Mouse (Mus musculus) cerebellum, adult 2 months (tissue): ENCODE data around the gene Cbx3. TPM values are rescaled to one million over a fixed set of nuclear protein-coding genes. Genes with fewer than 3 reads are reported as not detected.
"Not testable (repeated sequence)": the region's sequence is repeated elsewhere in the genome, so short reads cannot be mapped to it uniquely, and the experiment has no call there.

Source experiments
- DNase-seq, 2 experiments: peaks; one replicate each; pipeline ENCODE4 v3.0.0; 2021
- H3K27ac ChIP-seq: fragments of 200-500 bp; 2 replicates; pipeline ENCODE4 v1.5.1; 2012; ENCODE audit warnings: low read length, control low read depth, inconsistent platforms; ENCODE audit not compliant: insufficient read depth
- H3K27me3 ChIP-seq: fragments of 200-500 bp; 2 replicates; pipeline ENCODE4 v1.6.1; 2012; ENCODE audit warnings: inconsistent platforms, mild to moderate bottlenecking, low read length, moderate library complexity; ENCODE audit not compliant: control insufficient read depth, insufficient read depth
- H3K4me1 ChIP-seq: fragments of 200-500 bp; 2 replicates; pipeline ENCODE4 v1.6.1; 2011; ENCODE audit warnings: low read length; ENCODE audit not compliant: control insufficient read depth, insufficient read depth
- H3K4me3 ChIP-seq: fragments of 200-500 bp; replicated peaks from 2 replicates; pipeline ENCODE3; 2011; ENCODE audit warnings: mild to moderate bottlenecking, low read depth, low read length, control low read depth; ENCODE audit not compliant: insufficient read depth
- CTCF ChIP-seq: fragments of 200-500 bp; IDR thresholded peaks from 2 replicates; pipeline ENCODE4 v1.5.1; 2011; ENCODE audit warnings: low read depth, mild to moderate bottlenecking, control low read depth, low read length, moderate library complexity, borderline replicate concordance; ENCODE audit not compliant: insufficient read depth
- POLR2A ChIP-seq: fragments of 200-500 bp; IDR thresholded peaks from 2 replicates; pipeline ENCODE4 v1.6.1; 2011; ENCODE audit warnings: low read length, control low read depth, borderline replicate concordance; ENCODE audit not compliant: insufficient read depth
- WGBS: fragments of 180-500 bp; shearing (Covaris S2); methylation state at CpG from one replicate; pipeline ENCODE4 v1.1.7; 2018; 5-methylcytosine and 5-hydroxymethylcytosine counted together
- polyA plus RNA-seq: library from polyadenylated mRNA; depleted of rRNA; stranded (reverse); fragments of >200 nt; gene quantifications from 2 replicates; pipeline ENCODE4 v1.2.3, GENCODE M21; 2012

Gene Cbx3
- polyA plus RNA-seq, 1 experiment = 91.4 TPM

DNA sequence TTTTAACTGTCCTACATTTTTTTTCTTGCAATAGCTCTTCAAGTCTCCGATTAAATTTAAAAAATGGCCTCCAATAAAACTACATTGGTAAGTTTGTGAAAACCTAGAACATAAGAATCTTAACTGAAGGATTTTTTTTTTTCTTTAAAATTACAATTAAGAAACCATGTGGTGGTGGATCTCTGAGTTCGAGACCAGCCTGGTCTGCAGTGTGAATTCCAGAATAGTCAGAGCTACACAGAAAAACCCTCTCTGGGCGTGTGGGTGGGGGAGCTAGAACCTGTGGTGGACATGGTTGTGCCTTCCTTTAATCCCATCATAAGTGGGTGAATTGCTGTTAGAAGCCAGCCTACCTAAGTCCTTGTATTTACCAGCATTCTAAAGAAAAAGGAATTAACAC, 1.6 kb downstream of the Cbx3 start:
- H3K27ac ChIP-seq = no peak overlapping the region
- H3K4me3 ChIP-seq = peak overlapping the region; percentile 22
- H3K27me3 ChIP-seq = no peaks in the 10 kb centered on the region
- no peak for TF ChIP-seq POLR2A
- TF ChIP-seq CTCF = no peak
- WGBS = 14% methylated on average over 3 of the region's 3 CpGs
- no peak for DNase-seq
- H3K4me1 ChIP-seq = peaks cover 1% of the 10 kb centered on the region; the same call in 1 of the 2 replicates

DNA sequence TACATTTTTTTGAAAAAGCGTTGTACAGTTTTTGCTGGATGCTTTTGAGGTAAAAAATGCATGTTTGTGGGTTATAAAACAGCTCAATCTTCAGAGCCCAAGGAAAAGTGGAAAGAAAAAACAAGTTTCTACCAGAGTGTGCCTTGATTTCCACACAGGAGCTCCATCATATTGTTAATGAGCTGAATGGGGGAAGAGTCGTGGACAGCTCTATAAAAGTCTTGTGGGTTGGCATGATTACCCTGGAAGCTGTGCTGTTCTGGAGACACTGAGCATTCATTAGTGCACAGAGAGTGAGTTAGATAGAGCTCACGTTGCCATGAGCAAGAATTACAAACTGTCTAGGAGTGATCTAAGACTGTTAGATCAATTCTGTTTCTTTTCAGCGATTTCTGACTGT, 2.1 kb downstream of the Cbx3 start:
- TF ChIP-seq CTCF (no peak), POLR2A (no peak)
- WGBS = 30% methylated on average over 4 of the region's 4 CpGs
- no peak for DNase-seq
- Histone ChIP-seq H3K27me3 (no peaks in the 10 kb centered on the region), H3K4me3 (no peak overlapping the region), H3K27ac (no peak overlapping the region), H3K4me1 (no peaks in the 10 kb centered on the region)

DNA sequence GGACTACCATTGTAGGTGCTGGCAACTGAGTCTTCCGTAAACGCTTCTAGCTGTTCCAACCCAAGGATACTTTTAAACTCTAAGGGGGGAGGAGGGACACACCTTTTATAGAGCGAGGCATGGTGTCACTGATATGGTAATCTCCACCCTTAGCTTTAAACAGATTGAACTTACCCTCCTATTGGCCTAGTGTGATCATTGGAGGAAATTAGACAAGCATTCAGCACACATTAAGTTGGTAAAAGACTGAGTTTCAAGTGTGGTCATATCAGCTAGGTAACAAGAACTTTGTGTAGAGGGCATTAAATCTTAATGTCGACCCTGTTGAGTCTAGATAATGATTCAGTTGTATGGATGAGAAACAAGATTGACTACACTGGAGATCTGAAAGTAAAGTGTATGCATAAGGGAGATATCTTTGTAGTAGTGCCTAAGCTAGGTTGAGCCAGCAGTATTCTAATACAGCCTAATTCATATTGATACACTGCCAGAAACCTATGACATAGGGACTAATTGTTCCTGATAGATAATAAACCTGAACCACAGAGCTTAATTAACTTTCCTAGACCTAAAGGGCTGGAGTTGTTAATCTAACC, 9.1 kb downstream of the Cbx3 start:
- Histone ChIP-seq H3K4me1 (no peaks in the 10 kb centered on the region), H3K27me3 (no peaks in the 10 kb centered on the region), H3K4me3 (no peak overlapping the region), H3K27ac (no peak overlapping the region)
- 90% methylated on average over 4 of the region's 4 CpGs for WGBS
- DNase-seq = no peak
- TF ChIP-seq CTCF = no peak
- TF ChIP-seq POLR2A = no peak

DNA sequence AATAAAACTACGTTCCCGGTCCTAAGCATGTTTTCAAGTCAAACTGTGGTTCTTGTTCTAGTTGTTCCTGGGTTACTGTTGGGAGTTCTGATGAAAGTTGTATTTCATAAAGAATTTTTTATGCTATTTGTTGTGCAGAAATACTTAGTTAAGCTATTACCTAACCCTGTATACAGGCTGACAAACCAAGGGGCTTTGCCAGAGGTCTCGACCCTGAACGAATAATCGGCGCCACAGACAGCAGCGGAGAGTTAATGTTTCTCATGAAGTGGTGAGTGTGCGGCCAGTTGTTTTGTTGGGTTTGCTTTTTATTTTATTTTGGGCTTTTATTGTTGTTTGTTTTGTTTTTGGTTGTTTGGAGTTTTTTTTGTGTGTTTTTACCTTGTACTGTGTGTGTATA, 11.4 kb downstream of the Cbx3 start:
- Histone ChIP-seq H3K4me1 (no peaks in the 10 kb centered on the region), H3K27ac (no peak overlapping the region), H3K27me3 (no peaks in the 10 kb centered on the region), H3K4me3 (no peak overlapping the region)
- DNase-seq = no peak
- 78% methylated on average over 8 of the region's 8 CpGs for WGBS
- TF ChIP-seq POLR2A (no peak), CTCF (no peak)

DNA sequence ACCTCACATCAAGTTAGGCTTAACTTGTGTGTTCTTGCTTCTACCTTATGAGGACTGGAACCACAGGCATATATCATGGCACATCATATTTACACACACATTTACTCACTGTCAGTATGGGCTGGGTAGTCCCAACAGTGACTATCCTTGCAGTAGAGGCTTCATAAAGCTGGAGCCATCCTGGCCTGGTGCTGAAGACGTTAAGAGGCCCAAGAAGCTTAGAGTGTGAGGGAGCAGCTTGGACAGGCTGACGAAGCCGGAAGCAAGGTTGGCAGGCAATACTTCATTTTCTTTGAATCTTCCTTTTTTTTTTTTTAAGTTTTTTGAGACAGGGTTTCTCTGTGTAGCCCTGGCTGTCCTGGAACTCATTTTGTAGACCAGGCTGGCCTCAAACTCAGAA, 13.7 kb downstream of the Cbx3 start:
- Histone ChIP-seq H3K27me3 (no peaks in the 10 kb centered on the region), H3K4me3 (no peak overlapping the region), H3K27ac (no peak overlapping the region), H3K4me1 (no peaks in the 10 kb centered on the region)
- no peak for DNase-seq
- no peak for TF ChIP-seq CTCF
- no peak for TF ChIP-seq POLR2A
- WGBS = 95% methylated on average over 3 of the region's 3 CpGs

DNA sequence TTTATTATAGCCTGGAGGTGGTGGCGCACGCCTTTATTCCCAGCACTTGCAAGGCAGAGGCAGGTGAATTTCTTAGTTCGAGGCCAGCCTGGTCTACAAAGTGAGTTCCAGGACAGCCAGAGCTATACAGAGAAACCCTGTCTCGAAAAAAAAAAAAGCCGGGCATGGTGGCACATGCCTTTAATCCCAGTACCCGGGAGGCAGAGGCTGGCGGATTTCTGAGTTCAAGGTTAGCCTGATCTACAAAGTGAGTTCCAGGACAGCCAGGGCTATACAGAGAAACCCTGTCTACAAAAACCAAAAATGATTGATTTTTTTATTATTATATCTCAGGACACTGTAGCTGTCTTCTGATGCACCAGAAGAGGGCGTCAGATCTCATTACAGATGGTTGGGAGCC, 14.4 kb downstream of the Cbx3 start:
- not testable (repeated sequence) for H3K4me1 ChIP-seq, H3K27me3 ChIP-seq, H3K27ac ChIP-seq, DNase-seq, H3K4me3 ChIP-seq
- WGBS = 91% methylated on average over 8 of the region's 8 CpGs

DNA sequence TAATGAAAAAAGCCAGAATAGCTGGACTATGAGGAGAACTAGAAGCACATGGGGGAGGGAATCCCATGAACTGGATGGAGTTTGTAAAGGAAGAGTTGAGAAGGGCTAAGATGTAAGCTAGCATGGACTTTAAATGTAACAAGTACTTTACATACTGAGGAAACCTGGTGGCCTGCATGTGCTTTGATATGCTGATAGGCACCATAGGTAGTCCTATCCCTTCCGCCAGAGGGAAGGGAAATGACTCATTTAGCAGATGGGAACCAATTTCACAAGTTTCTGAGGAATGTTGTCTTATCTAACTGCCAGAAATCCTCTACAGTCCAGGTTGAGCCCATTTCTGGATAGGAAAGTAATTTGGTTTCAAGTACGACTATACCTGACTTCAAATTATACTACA, 15.5 kb downstream of the Cbx3 start:
- no peak overlapping the region for H3K27ac ChIP-seq
- TF ChIP-seq CTCF = no peak
- TF ChIP-seq POLR2A = no peak

DNA sequence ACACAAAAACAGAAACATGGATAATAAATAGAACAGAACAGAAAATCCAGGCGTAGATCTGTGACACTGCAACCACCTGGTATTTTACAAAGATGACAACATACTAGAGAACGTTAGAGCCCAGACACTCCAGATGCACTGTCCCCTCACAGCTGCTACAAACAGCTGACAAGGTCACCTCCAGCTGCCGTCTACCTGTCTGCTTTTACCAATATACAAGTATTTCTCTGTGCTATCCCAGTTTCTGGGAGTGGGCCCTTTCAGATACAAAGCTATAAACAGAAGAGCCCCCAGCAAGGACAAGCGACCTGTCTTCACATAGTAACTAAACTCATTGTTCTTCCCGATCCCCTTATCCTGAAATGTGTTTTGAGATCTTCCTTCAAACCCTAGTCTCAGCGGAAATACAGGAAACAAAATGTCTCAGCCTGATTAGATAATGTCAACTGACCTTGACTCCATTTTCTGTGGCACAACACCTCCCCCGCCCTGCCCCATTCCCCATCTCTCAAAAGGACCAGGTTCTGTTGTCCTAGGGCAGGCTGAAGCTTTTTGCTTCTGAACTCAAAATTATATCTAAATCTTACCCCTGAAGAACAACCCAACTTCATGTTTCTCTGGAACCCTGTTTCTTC, 16.0 kb downstream of the Cbx3 start:
- H3K27me3 ChIP-seq = no peaks in the 10 kb centered on the region
- H3K27ac ChIP-seq = no peak overlapping the region
- no peak for TF ChIP-seq POLR2A
- 71% methylated on average over 7 of the region's 7 CpGs for WGBS
- H3K4me1 ChIP-seq = no peaks in the 10 kb centered on the region
- no peak for DNase-seq
- no peak overlapping the region for H3K4me3 ChIP-seq

More for the DNA sequence above, 15.5 kb downstream of the Cbx3 start:
- 26% methylated on average over 2 of the region's 2 CpGs for WGBS
- peak in 1 of 2 experiments; percentile 45 for DNase-seq
- Histone ChIP-seq H3K4me1 (no peaks in the 10 kb centered on the region), H3K4me3 (no peak overlapping the region), H3K27me3 (no peaks in the 10 kb centered on the region)
